Mouse (Mus musculus) frontal cortex, adult (tissue): ENCODE results near the gene Adamts1.

Experiments
- ATAC-seq: cut with Nextera tagmentation; 2 replicates; pipeline ENCODE4 v1.9.2; 2017; ENCODE audit warnings: mild to moderate bottlenecking, moderate library complexity, mixed read lengths; ENCODE audit not compliant: low TSS enrichment

Gene Adamts1

GRCm38 (mm10) chr16:85802954-85803353 lies at the start of gene Adamts1:
Adamts1 (minus strand) TSS chr16:85803113.
- peak; percentile 35 for ATAC-seq

- no peak for ATAC-seq
Observed at GRCm38 (mm10) chr16:85827066-85827465, 24.2 kb upstream of the Adamts1 start.

GRCm38 (mm10) chr16:85822330-85822916 lies 19.5 kb upstream of the Adamts1 start:
- ATAC-seq = no peak

GRCm38 (mm10) chr16:85819808-85820458 lies 17.0 kb upstream of the Adamts1 start:
- ATAC-seq = no peak

GRCm38 (mm10) chr16:85814116-85814515 lies 11.2 kb upstream of the Adamts1 start:
- no peak for ATAC-seq

- ATAC-seq = no peak
Observed at GRCm38 (mm10) chr16:85807626-85808025, 4.7 kb upstream of the Adamts1 start.

- ATAC-seq = no peak
Observed at GRCm38 (mm10) chr16:85807072-85807471, 4.2 kb upstream of the Adamts1 start.

- no peak for ATAC-seq
Observed at GRCm38 (mm10) chr16:85805581-85805980, 2.7 kb upstream of the Adamts1 start.

GRCm38 (mm10) chr16:85803613-85804551 lies 969 bp upstream of the Adamts1 start:
- no peak for ATAC-seq

GRCm38 (mm10) chr16:85801971-85802811 lies 722 bp downstream of the Adamts1 start:
- no peak for ATAC-seq

GRCm38 (mm10) chr16:85801252-85801651 lies 1.7 kb downstream of the Adamts1 start:
- peak; percentile 85 for ATAC-seq

GRCm38 (mm10) chr16:85800691-85801090 lies 2.2 kb downstream of the Adamts1 start:
- peak; percentile 68 for ATAC-seq

GRCm38 (mm10) chr16:85799971-85800370 lies 2.9 kb downstream of the Adamts1 start:
- ATAC-seq = no peak

GRCm38 (mm10) chr16:85798334-85798733 lies 4.6 kb downstream of the Adamts1 start:
- no peak for ATAC-seq

- no peak for ATAC-seq
Observed at GRCm38 (mm10) chr16:85797161-85797560, 5.8 kb downstream of the Adamts1 start.

GRCm38 (mm10) chr16:85795731-85796130 lies 7.2 kb downstream of the Adamts1 start:
- ATAC-seq = no peak

GRCm38 (mm10) chr16:85793166-85793830 lies 9.6 kb downstream of the Adamts1 start:
- no peak for ATAC-seq

GRCm38 (mm10) chr16:85781076-85781475 lies 21.8 kb downstream of the Adamts1 start:
- no peak for ATAC-seq

GRCm38 (mm10) chr16:85779775-85780174 lies 23.1 kb downstream of the Adamts1 start:
- peak; percentile 83 for ATAC-seq

- ATAC-seq = no peak
Observed at GRCm38 (mm10) chr16:85772272-85772671, 30.6 kb downstream of the Adamts1 start.

- no peak for ATAC-seq
Observed at GRCm38 (mm10) chr16:85767341-85767740, 35.6 kb downstream of the Adamts1 start.
